Mouse (Mus musculus) mouse embryonic stem cell (cell line): Measurements from ENCODE around the gene Gm42688.

Source experiments
- in situ Hi-C, 2 experiments: fragments of 300-500 bp; cut with MboI; formaldehyde crosslinking; loops; 1 replicate in 1 of 2; 3 replicates in 1 of 2; pipeline ENCODE4 v1.14.3; 2019 to 2020; ENCODE audit warnings: low sequenced_read_pairs in 2 of 2, low pct_unique_long_range_greater_than_20kb in 1 of 2, mixed read lengths in 1 of 2; ENCODE audit not compliant: unreplicated experiment in 1 of 2

Gm42688 gene

DNA sequence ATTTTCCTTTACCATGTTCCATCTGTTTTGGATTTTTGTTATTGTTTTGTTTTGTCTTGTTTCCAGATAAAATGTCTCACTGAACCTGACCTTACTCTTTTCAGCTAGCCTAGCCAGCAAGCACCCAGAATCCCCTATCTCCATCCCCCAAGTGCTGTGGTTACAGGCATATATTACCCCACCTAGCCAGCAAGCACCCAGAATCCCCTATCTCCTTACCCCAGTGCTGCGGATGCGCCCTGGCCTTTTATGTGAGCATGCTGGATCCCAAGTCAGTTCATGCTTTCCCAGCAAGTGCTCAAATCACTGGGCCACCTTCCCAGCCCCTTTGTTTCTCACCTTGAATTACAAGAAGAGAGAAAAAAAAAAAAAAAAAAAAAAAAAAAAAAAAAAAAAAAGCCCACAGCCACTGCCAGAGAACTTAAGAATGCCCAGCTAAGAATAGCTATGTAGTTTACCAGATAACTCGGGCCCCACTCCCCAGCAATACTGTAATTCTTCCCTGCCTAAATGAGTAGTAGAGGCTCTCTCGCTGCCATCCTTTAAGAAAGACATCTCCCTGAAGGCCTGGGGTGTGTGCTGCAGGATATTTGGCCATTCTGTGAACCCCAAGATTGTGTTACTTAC is 10.2 kb downstream of the Gm42688 start:
- in situ Hi-C loops, result no loop called here

DNA sequence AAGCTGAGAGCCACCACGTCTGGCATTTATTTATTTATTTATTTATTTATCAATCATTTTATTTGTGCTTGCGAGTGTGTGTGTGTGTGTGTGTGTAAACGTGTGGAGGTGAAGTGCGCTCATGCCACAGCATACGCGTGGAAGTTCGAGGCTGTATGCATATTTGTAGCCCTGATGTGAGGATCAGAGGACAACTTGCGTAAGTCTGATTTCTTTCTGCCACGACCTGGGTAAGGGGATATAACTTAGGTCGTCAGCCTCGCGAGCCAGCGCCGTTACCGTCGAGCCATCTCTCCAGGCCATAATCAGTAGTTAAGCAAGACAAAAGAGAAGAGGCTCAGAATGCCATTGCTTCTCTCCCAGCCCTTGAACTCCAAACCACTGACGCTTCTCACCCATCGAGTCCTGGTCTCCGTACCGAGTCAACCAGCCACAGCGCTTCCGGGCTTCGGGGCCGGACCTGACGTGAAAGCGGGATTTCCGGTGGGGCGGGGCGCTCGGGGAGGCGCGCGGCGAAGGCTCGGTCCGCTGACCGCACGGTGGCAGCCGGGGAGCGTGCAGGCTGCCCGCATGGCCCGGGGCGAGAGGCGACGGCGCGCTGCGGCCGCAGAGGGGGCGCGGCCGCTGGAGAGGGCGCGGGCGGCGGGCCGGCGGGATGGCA is 13.7 kb downstream of the Gm42688 start, which contains the start of gene Mogs:
TSS of gene Mogs (plus strand) at position 486 of the 661 bp plus-strand sequence.
- in situ Hi-C loops, result no loop called here

- in situ Hi-C loops, result no loop called here
Observed at GRCm38 (mm10) chr6:83115682-83116372, 14.4 kb downstream of the Gm42688 start.

GRCm38 (mm10) chr6:83116373-83117164 is 15.2 kb downstream of the Gm42688 start:
- in situ Hi-C loops, result no loop called here

GRCm38 (mm10) chr6:83117165-83117438 is 15.7 kb downstream of the Gm42688 start:
- in situ Hi-C loops, result no loop called here

- in situ Hi-C loops, result no loop called here
Observed at GRCm38 (mm10) chr6:83117616-83118015, 16.2 kb downstream of the Gm42688 start.

DNA sequence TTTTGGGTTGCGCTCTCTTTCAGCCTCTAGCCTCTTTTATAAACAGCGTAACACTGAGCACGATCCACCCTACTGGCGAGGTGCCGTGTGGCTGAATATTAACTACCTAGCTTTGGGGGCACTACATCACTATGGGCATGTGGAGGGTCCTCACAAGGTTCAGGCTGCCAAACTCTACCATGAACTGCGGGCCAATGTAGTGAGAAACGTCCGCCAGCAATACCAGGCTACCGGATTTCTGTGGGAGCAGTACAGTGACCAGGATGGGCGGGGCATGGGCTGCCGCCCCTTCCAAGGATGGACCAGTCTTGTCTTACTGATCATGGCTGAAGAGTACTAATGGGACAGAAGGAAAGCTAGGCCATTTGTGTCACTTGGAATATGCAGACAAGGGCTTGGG is 17.0 kb downstream of the Gm42688 start:
- in situ Hi-C loops, result no loop called here

- in situ Hi-C loops, result no loop called here
Observed at GRCm38 (mm10) chr6:83118825-83119733, 17.7 kb downstream of the Gm42688 start.

- in situ Hi-C loops, result no loop called here
Observed at GRCm38 (mm10) chr6:83119734-83120051, 18.3 kb downstream of the Gm42688 start.

DNA sequence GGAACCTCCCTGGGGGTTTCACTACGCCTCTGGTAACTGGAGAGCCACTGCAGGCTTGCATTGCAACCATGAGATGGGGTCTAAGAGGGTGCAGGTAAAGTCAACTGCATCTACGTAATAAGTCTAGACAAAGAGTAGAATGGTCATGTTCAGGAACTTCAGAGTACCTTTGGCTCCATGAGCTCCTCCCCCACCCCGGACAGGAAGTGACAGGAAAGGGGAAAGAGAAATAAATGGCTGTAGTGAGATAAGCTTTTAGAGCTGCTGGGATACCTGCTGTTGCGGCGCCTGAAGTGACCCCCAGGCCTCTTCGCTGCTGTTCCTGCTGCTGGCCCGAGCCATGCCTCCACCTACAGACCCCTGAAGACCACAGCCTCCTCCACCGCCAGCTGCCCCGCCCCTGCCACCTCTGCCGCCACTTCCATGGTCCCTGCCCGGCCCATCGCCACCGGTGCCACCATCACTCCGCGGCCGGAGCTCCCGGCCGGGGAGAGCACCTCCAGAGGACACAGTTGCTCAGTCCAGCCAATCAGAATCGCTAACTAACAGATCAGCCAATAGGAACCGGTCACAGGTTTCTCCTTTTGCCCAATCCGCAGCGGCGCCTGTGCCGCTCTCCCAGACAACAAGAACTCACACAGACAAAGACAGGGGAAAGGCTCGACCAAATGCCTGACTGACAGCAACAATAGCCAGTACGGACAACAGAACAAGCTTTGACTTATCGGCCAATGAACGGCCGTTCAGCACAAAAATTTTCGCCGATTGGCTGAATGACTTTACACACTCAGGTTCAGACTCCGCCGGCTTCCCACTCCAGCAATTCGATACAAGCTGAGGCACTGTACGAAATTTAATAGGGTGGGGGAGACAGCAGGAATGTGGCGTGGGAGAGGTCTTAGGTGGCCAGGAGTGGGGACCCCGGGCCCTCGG is 19.8 kb downstream of the Gm42688 start, which contains the start of gene Wbp1:
TSS of gene Wbp1 (minus strand) at position 630 of the 933 bp plus-strand sequence.
- in situ Hi-C loops, result no loop called here

DNA sequence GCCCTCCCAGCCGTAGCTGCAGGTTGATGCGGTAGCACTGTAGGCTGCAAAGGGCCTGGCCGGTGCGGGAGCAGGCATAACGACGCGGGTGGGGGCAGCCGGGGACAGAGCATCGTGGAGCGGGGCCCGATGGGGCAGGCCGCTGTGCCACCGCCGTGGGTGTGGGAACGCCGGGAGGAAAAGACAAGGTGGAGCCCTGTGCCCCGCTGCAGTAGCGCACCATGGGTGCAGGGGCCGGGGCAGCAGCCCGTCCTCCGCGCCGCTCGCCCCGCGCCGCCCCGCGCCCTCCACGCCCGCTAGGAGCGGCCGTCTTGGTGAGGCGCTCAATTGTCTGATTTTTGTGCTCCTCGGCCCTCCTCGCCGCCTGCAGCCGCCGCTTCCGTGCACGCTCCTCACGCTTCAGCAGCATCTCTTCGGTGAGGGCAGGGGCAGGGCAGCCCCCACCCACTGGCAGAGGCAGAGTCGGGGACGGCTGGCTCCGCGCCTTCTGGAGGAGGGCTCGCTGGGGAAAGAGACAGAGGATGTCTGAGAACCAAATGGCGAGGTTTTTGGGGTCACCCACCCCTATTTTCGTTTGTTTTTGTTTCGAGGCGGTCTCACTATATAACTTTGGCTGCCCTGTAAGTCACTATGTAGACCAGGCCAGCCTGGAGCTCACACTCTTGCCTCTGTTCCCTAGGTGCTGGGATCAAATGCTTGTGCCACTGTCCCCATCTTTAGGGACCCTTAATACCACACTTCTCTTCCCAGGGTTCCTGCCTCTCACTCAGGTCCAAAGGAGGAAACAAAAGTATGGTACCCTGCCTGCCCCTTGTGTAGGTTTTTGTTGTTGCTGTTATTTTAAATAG is 20.7 kb downstream of the Gm42688 start:
- in situ Hi-C loops, result no loop called here

GRCm38 (mm10) chr6:83122961-83123360 is 21.5 kb downstream of the Gm42688 start:
- in situ Hi-C loops, result no loop called here

DNA sequence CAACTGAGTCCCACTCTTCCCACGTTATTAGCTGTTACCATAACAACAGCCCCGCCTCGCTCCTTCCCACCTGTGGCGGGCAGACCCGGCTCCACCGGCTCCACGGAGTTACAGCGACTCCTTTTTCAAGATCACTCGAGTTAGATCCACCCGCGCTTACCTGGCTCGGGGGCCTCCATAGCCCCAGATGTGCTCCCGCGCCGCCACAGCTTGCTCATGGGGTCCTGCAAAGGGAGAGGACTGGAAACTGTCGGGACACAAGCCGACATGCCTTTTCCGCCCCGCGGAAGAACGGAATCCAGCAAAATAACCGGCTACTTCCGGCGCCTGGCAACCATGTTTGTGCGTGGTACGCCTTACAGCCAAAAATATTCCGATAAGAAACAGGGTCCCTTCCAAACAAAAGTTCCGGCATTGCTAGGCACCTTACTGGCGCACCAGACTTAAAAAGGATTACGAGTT is 23.5 kb downstream of the Gm42688 start:
- in situ Hi-C loops, result no loop called here

DNA sequence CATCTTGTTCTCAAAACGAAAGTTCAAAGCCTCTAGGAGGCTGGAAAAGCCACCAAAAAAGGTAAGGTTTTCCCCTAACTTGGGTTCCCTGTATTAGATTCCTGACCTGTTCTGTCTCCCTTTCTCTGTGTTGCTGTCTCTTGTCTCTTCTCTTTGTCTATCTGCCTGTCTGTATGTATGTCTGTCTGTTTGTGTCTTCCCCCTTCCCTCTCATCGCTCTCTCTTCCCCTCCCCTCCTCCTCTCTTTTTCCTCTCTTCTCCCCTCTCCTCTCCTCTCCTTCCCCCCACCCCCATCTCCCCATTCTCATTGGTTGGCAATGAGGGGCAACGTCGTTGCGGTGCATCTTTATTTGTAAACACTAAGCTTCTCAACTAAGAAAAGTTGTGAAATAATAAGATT is 23.9 kb downstream of the Gm42688 start, which contains the start of gene Ino80b:
TSS of gene Ino80b (minus strand) at position 101 of the 400 bp plus-strand sequence.
- in situ Hi-C loops, result no loop called here

DNA sequence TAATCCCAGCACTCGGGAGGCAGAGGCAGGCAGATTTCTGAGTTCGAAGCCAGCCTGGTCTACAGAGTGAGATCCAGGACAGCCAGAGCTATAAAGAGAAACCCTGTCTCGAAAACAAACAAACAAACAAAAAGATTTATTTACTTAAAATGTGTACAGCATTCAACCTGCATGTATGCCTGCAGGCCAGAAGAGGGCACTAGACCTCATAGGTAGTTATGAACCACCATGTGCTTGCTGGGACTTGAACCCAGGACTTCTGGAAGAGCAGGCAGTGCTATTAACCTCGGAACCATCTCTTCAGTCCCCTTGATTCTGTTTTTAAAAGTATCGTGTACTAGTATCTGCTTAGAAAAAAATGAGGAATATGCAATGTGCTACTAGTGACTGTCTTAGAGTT is 26.0 kb downstream of the Gm42688 start:
- in situ Hi-C loops, result no loop called here

GRCm38 (mm10) chr6:83131469-83132034 is 30.1 kb downstream of the Gm42688 start:
- in situ Hi-C loops, result no loop called here
